Mouse (Mus musculus) cerebellum, postnatal 4 days (tissue): ENCODE data around the gene Gpatch8.

ENCODE experiments used
- DNase-seq, 2 experiments: peaks; one replicate each; pipeline ENCODE4 v3.0.0; 2022; ENCODE audit warnings: low spot score in 2 of 2, mixed read lengths in 1 of 2

The Gpatch8 gene

GRCm38 (mm10) chr11:102496732-102497131, 59.5 kb downstream of the Gpatch8 start:
- DNase-seq, result no peak

DNA sequence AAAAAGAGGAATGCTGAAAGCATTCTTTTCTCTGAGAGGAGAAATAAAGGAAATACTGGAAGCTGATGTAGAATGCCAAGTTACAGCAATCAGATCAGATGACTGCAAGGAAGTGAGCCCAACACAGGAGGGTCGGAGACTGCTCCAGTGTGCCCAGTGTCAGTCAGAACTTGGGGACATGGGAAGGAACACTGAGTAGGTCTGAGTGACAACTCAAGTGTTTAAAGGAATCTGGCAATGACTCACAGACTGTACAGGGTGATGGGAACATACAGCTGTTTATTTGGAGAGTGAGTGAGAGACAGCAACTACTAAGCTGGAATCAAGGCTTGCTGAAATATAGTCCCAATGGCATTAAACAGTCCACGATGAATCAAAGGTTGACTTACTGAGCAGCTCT, 60.0 kb downstream of the Gpatch8 start:
- no peak for DNase-seq

- DNase-seq, result no peak
Observed at GRCm38 (mm10) chr11:102495742-102496141, 60.5 kb downstream of the Gpatch8 start.

DNA sequence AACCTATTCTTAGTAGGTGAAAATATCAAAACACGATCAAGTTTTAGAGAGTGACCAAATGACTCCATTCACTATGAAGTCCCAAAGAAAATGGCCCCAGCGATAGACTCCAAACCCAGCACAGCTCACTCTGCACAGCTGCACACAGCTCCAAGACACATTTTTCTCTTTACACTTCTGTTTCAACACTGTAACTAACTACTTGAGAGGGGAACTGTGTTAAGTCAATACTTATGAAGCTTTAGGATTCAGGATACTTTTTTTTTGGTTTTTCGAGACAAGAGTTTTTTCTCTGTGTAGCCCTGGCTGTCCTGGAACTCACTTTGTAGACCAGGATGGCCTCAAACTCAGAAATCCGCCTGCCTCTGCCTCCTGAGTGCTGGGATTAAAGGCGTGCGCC, 61.1 kb downstream of the Gpatch8 start:
- no peak for DNase-seq

DNA sequence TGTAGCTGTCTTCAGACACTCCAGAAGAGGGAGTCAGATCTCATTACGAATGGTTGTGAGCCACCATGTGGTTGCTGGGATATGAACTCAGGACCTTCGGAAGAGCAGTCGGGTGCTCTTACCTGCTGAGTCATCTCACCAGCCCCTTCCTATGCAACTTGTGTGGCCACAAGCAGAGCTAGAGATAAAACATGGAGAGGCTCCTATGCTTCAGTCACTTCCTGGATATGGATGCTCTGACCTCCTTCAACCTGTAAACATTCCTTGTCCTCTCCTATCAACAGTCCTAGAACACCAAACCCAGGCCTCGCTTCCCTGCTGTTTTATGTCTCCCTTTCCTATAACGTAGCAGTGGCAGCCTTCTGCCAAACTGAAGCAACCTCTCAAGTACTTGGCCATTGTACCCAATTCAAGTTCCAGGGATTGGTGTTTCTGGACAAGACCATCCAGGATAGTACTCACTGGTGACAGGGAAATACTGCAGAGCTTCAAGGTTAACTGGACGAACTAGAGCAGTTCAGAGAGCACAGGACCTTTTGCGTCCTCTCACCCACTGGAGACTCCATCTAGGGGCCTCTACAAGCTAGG, 62.0 kb downstream of the Gpatch8 start:
- no peak for DNase-seq

DNA sequence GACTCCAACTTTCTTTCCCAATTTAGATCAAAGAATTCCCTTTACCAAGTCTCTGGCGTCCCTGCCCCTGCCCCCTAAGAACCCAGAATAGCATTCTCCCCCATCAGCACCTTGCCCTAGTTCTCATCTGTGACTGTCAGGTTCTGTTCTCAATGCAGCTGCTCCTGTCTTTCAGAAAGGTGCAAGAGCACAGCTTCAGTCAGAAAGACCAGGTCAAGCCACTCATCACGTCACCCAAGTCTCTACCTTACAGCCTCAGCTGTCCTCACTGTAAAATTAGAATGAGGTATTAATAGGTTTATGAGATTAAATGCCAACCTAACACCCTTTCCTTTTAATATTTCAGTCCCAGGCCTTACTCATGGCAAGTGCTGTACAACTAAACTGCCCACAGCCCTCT, 63.0 kb downstream of the Gpatch8 start:
- DNase-seq, result no peak

DNA sequence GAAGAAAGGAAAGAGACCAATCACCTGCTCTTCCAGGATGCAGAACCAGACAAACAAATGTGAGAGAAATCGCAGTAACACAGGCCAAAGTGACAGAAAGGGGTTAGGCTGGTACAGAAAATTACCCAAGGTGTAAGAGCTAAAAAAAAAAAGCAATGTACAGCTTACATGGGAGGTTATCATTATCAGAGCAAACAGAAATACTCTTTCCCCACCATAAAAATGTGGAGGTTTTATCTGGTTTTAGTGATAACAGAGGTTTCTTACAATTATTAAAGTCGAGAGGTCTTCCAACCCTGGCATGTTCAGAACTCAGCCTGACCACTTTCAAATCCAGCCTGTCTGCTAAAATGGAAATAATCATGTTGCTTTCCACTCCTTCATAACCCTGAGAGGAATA, 68.3 kb downstream of the Gpatch8 start:
- no peak for DNase-seq

GRCm38 (mm10) chr11:102486733-102487386, 69.3 kb downstream of the Gpatch8 start:
- peak in 1 of 2 experiments; percentile 39 for DNase-seq

DNA sequence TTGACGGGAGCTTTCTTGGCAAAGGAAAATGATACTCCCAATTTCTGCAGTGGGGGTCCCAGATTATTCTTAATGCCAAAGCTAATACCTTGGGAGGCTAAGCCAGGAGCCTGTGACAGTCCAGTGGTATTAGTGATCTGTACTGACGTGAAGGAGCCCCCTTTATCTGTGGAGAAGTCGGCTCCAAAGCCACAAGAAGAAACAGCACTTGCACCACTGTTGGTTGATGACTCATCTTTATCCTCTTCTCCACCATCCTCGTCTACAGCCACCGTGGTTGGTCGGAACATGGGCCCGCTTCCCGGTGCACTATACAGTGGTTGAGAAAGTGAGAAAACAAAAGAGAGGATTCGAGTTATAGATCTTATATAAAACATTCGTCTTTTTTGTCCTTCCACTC, 74.4 kb downstream of the Gpatch8 start:
- no peak for DNase-seq

- DNase-seq, result no peak
Observed at GRCm38 (mm10) chr11:102480897-102481296, 75.3 kb downstream of the Gpatch8 start.

DNA sequence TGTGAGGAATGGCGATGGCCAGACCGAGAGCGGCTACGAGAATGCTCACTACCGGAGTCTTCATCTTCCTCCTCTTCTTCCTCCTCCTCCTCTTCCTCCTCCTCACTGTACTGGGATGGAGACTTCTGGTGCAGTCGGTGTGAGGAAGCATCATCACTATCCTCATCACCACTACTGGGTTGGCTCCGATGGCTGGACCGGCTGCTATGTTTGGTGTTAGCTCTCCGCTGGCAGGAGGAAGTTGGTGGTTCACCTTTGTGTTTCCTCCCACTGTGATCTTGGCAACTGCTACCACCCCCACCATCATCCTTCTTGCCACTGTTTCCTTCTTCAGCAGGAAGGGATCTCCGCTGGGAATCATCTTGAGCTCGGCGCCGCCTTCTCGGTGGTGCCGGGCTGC, 76.1 kb downstream of the Gpatch8 start:
- DNase-seq, result no peak

DNA sequence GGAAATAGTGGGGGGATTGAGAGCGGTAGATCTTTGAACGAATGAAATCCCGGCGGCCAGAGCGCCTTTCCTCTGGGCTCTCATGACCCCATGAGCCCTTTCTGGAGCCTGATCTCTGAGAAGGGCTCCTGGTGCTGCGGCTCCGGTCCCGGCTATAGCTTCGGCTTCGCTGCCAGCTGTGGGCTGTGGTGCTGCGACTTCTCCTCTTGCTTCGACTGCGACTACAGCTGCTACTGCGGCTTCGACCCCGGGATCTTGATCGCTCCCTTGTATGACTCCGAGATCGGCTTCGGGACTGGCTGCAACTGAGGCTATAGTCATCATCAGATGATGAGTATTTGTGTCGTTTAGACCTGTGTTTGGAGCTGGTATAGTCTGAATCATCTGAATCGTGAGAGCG, 76.6 kb downstream of the Gpatch8 start:
- DNase-seq, result no peak

- no peak for DNase-seq
Observed at GRCm38 (mm10) chr11:102478671-102479070, 77.5 kb downstream of the Gpatch8 start.

- DNase-seq, result no peak
Observed at GRCm38 (mm10) chr11:102475027-102475426, 81.2 kb downstream of the Gpatch8 start.

GRCm38 (mm10) chr11:102469648-102470357, 86.4 kb downstream of the Gpatch8 start, which contains the start of gene Itga2b:
Gene Itga2b, minus strand, starts transcription at chr11:102470122.
- DNase-seq, result no peak

- DNase-seq, result peak; percentile 82 to 91
Observed at GRCm38 (mm10) chr11:102467041-102467631, 89.1 kb downstream of the Gpatch8 start.

DNA sequence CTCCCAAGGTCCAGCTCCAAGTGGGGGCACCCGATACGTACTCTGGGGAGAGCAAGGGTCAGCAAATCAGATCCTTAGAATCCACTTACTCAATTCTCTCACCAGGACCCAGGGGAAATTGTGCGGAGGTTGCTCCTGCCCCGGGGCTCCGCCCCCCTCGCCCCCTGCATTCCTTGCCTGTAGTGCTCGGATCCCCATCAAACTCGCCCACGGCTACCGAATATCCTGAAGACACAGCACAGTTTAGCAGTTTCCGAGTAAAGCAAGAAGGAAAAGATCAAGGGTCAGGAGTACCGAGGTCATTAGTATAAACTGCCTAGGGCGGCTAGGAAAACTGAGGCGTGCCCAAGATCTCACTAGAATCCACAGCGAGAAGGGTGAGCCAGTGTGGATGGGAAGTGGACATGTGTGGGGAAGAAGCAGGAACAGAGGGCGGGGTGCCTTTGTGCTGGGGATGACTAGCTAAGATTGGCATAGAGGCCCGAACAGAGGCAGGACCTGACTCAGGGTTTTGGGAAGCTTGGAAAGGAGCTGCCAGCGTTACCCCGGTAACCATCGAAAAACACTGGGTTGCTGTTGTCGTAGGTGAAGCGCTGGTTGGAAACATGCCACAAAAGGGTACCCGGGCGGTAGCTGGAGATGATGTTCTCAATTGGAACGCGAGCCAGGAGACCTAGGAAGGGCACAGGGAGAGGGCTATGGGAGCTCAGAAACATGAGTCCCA, 90.3 kb downstream of the Gpatch8 start:
- peak in 1 of 2 experiments; percentile 40 for DNase-seq

- DNase-seq, result no peak
Observed at GRCm38 (mm10) chr11:102464901-102465300, 91.3 kb downstream of the Gpatch8 start.

DNA sequence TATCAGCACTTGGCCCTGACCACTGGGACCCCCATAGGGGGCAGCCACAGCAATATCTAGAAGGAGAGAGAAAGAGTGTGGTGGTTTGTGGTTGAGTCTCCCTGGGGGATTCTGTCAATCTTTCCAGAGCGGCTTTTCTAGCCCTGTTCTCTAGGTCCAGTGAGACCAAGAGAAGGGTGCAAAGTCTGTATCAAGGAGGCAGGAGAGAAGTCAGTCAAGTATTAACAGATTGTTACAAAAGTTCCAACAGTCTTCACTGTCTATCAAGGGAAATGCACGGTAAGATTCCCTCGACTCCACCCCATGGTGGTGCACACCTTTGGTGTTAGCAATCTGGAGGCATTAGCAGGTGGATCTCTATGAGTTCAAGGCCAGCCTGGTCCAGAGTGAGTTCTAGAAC, 94.4 kb downstream of the Gpatch8 start:
- no peak for DNase-seq

GRCm38 (mm10) chr11:102460541-102460940, 95.7 kb downstream of the Gpatch8 start:
- DNase-seq, result no peak

DNA sequence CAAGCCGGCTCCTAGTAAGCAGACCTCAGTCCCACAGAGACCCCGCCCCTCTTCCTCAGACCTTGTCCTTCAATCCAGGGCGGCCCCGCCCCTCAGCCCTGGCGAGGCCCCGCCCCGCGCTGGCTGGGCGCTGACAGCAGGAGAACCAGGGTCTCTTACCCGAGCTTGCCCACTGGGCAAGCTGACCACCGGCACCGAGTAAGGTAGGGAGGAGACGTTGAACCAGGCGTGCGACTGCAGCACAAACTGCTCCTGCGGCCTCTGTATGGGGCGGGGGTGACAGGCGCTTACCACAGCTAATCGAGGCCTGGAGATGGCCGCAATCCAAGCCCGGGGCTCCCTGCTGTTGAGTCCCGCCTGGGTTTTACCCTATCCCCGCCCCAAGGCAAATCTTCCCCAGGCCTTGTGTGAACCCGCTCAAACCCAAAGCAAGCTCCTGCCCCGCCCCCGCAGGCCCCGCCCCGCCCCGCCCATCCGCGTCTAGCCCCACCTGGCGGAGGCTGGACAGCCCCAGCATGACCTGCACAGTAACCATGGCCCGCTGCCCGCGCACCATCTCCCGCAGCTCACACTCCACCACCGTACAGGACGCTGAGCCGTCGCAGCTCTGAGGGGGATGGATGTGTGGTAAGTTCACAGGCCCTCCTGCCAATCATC, 100.3 kb downstream of the Gpatch8 start:
- peak in 1 of 2 experiments; percentile 65 for DNase-seq
